Mouse (Mus musculus): ENCODE measurements around the gene Sh2d2a. TPM values are rescaled to one million over a fixed set of nuclear protein-coding genes. Genes with fewer than 3 reads are reported as not detected.
"Not testable (repeated sequence)": the region's sequence is repeated elsewhere in the genome, so short reads cannot be mapped to it uniquely, and the experiment has no call there.

Gene Sh2d2a
- polyA plus RNA-seq, 1 experiment = not detected

- TF ChIP-seq CTCF (IDR thresholded peaks at IDR 0.05; ENCODE audit: low read depth, low read length) = no peak
- no peak for TF ChIP-seq POLR2A (IDR thresholded peaks at IDR 0.05; ENCODE audit: borderline replicate concordance, low read depth, low read length)
- H3K27ac ChIP-seq (ENCODE audit: insufficient read depth, low read depth, low read length) = no peak overlapping the region
- H3K4me3 ChIP-seq (ENCODE audit: insufficient read depth, low read length) = peak overlapping the region; percentile 55; the same call in 1 of the 2 replicates
- peaks cover 13% of the 10 kb centered on the region for H3K4me1 ChIP-seq (ENCODE audit: control insufficient read depth, insufficient read depth, low read length)
Measured at GRCm38 (mm10) chr3:87886416-87886815, 39.9 kb downstream of the Sh2d2a start.

- peaks cover 12% of the 10 kb centered on the region for H3K4me1 ChIP-seq (ENCODE audit: control insufficient read depth, insufficient read depth, low read length)
- H3K27ac ChIP-seq (ENCODE audit: insufficient read depth, low read depth, low read length); H3K4me3 ChIP-seq (ENCODE audit: insufficient read depth, low read length): not testable (repeated sequence)
Measured at GRCm38 (mm10) chr3:87887400-87887799, 40.8 kb downstream of the Sh2d2a start.

GRCm38 (mm10) chr3:87891481-87891880, 44.9 kb downstream of the Sh2d2a start:
- 0 out of 2 replicates have a peak, but pooled peaks cover 2% of the 10 kb centered on the region for H3K4me1 ChIP-seq (ENCODE audit: control insufficient read depth, insufficient read depth, low read length)
- H3K27ac ChIP-seq (ENCODE audit: insufficient read depth, low read depth, low read length) = no peak overlapping the region
- no peak overlapping the region for H3K4me3 ChIP-seq (ENCODE audit: insufficient read depth, low read length)
- TF ChIP-seq CTCF (IDR thresholded peaks at IDR 0.05; ENCODE audit: low read depth, low read length) (no peak), POLR2A (IDR thresholded peaks at IDR 0.05; ENCODE audit: borderline replicate concordance, low read depth, low read length) (no peak)

GRCm38 (mm10) chr3:87893367-87893905, 46.9 kb downstream of the Sh2d2a start:
- Histone ChIP-seq H3K27ac (ENCODE audit: insufficient read depth, low read depth, low read length) (no peak overlapping the region), H3K4me1 (ENCODE audit: control insufficient read depth, insufficient read depth, low read length) (0 out of 2 replicates have a peak, but pooled peaks cover 2% of the 10 kb centered on the region), H3K4me3 (ENCODE audit: insufficient read depth, low read length) (no peak overlapping the region)
- TF ChIP-seq CTCF (IDR thresholded peaks at IDR 0.05; ENCODE audit: low read depth, low read length) (no peak), POLR2A (IDR thresholded peaks at IDR 0.05; ENCODE audit: borderline replicate concordance, low read depth, low read length) (no peak)

GRCm38 (mm10) chr3:87899266-87899665, 52.7 kb downstream of the Sh2d2a start:
- TF ChIP-seq CTCF (IDR thresholded peaks at IDR 0.05; ENCODE audit: low read depth, low read length) (no peak), POLR2A (IDR thresholded peaks at IDR 0.05; ENCODE audit: borderline replicate concordance, low read depth, low read length) (no peak)
- Histone ChIP-seq H3K4me3 (ENCODE audit: insufficient read depth, low read length) (no peak overlapping the region), H3K27ac (ENCODE audit: insufficient read depth, low read depth, low read length) (no peak overlapping the region), H3K4me1 (ENCODE audit: control insufficient read depth, insufficient read depth, low read length) (peaks cover 9% of the 10 kb centered on the region)

GRCm38 (mm10) chr3:87899776-87900175, 53.2 kb downstream of the Sh2d2a start:
- Histone ChIP-seq H3K4me3 (ENCODE audit: insufficient read depth, low read length) (no peak overlapping the region), H3K27ac (ENCODE audit: insufficient read depth, low read depth, low read length) (no peak overlapping the region), H3K4me1 (ENCODE audit: control insufficient read depth, insufficient read depth, low read length) (peaks cover 9% of the 10 kb centered on the region)

GRCm38 (mm10) chr3:87901036-87901624, 54.6 kb downstream of the Sh2d2a start:
- Histone ChIP-seq H3K4me3 (ENCODE audit: insufficient read depth, low read length) (no peak overlapping the region), H3K27ac (ENCODE audit: insufficient read depth, low read depth, low read length) (no peak overlapping the region), H3K4me1 (ENCODE audit: control insufficient read depth, insufficient read depth, low read length) (peaks cover 9% of the 10 kb centered on the region)
- no peak for TF ChIP-seq CTCF (IDR thresholded peaks at IDR 0.05; ENCODE audit: low read depth, low read length)
- TF ChIP-seq POLR2A (IDR thresholded peaks at IDR 0.05; ENCODE audit: borderline replicate concordance, low read depth, low read length) = no peak

More at GRCm38 (mm10) chr3:87899776-87900175, 53.2 kb downstream of the Sh2d2a start:
- TF ChIP-seq POLR2A (IDR thresholded peaks at IDR 0.05; ENCODE audit: borderline replicate concordance, low read depth, low read length) = no peak
- no peak for TF ChIP-seq CTCF (IDR thresholded peaks at IDR 0.05; ENCODE audit: low read depth, low read length)

GRCm38 (mm10) chr3:87901959-87902358, 55.4 kb downstream of the Sh2d2a start:
- not testable (repeated sequence) for H3K4me1 ChIP-seq (ENCODE audit: control insufficient read depth, insufficient read depth, low read length); H3K4me3 ChIP-seq (ENCODE audit: insufficient read depth, low read length); H3K27ac ChIP-seq (ENCODE audit: insufficient read depth, low read depth, low read length)

GRCm38 (mm10) chr3:87903821-87904220, 57.3 kb downstream of the Sh2d2a start:
- H3K27ac ChIP-seq (ENCODE audit: insufficient read depth, low read depth, low read length) = no peak overlapping the region
- H3K4me1 ChIP-seq (ENCODE audit: control insufficient read depth, insufficient read depth, low read length) = peaks cover 14% of the 10 kb centered on the region
- H3K4me3 ChIP-seq (ENCODE audit: insufficient read depth, low read length) = no peak overlapping the region
- TF ChIP-seq CTCF (IDR thresholded peaks at IDR 0.05; ENCODE audit: low read depth, low read length) (no peak), POLR2A (IDR thresholded peaks at IDR 0.05; ENCODE audit: borderline replicate concordance, low read depth, low read length) (no peak)

Other genes starting within 250 kb of the Sh2d2a start
- gene Arhgef11, start 229.2 kb upstream of the Sh2d2a start, polyA plus RNA-seq (2012; ENCODE audit: insufficient read depth, insufficient read length, missing spikeins) = 21.8 and 25.5 TPM in 2 replicates
- gene Lrrc71, start 98.1 kb upstream of the Sh2d2a start, polyA plus RNA-seq (2012; ENCODE audit: insufficient read depth, insufficient read length, missing spikeins) = not detected in 2 replicates
- gene Ntrk1, start 51.6 kb upstream of the Sh2d2a start, polyA plus RNA-seq (2012; ENCODE audit: insufficient read depth, insufficient read length, missing spikeins) = not detected in 2 replicates
- gene Insrr, start 49.8 kb upstream of the Sh2d2a start, polyA plus RNA-seq (2012; ENCODE audit: insufficient read depth, insufficient read length, missing spikeins) = not detected in 2 replicates
- not detected in 2 replicates for gene Pear1, start 22.4 kb upstream of the Sh2d2a start, polyA plus RNA-seq (2012; ENCODE audit: insufficient read depth, insufficient read length, missing spikeins)
- 31.2 and 34.8 TPM in 2 replicates for gene Prcc, start 38.9 kb downstream of the Sh2d2a start, polyA plus RNA-seq (2012; ENCODE audit: insufficient read depth, insufficient read length, missing spikeins)
- gene Hdgf, start 59.6 kb downstream of the Sh2d2a start, polyA plus RNA-seq (2012; ENCODE audit: insufficient read depth, insufficient read length, missing spikeins) = 170 and 180 TPM in 2 replicates
- 139 and 147 TPM in 2 replicates for gene Mrpl24, start 72.8 kb downstream of the Sh2d2a start, polyA plus RNA-seq (2012; ENCODE audit: insufficient read depth, insufficient read length, missing spikeins)
- 22.0 and 22.3 TPM in 2 replicates for gene Isg20l2, start 83.6 kb downstream of the Sh2d2a start, polyA plus RNA-seq (2012; ENCODE audit: insufficient read depth, insufficient read length, missing spikeins)
- gene Rrnad1, start 84.0 kb downstream of the Sh2d2a start, polyA plus RNA-seq (2012; ENCODE audit: insufficient read depth, insufficient read length, missing spikeins) = 17.8 and 23.3 TPM in 2 replicates
- not detected in 2 replicates for gene Crabp2, start 101.9 kb downstream of the Sh2d2a start, polyA plus RNA-seq (2012; ENCODE audit: insufficient read depth, insufficient read length, missing spikeins)
- gene Nes, start 124.3 kb downstream of the Sh2d2a start, polyA plus RNA-seq (2012; ENCODE audit: insufficient read depth, insufficient read length, missing spikeins) = 1.4 and 1.7 TPM in 2 replicates
- not detected in 2 replicates for gene Bcan, start 153.5 kb downstream of the Sh2d2a start, polyA plus RNA-seq (2012; ENCODE audit: insufficient read depth, insufficient read length, missing spikeins)
- gene Hapln2, start 180.8 kb downstream of the Sh2d2a start, polyA plus RNA-seq (2012; ENCODE audit: insufficient read depth, insufficient read length, missing spikeins) = not detected in 2 replicates
- 7.9 and 8.4 TPM in 2 replicates for gene Gpatch4, start 196.4 kb downstream of the Sh2d2a start, polyA plus RNA-seq (2012; ENCODE audit: insufficient read depth, insufficient read length, missing spikeins)
- gene Naxe, start 211.7 kb downstream of the Sh2d2a start, polyA plus RNA-seq (2012; ENCODE audit: insufficient read depth, insufficient read length, missing spikeins) = 76.1 and 83.0 TPM in 2 replicates
- gene Ttc24, start 231.5 kb downstream of the Sh2d2a start, polyA plus RNA-seq (2012; ENCODE audit: insufficient read depth, insufficient read length, missing spikeins) = not detected in 2 replicates
- 20.5 and 25.7 TPM in 2 replicates for gene Iqgap3, start 235.2 kb downstream of the Sh2d2a start, polyA plus RNA-seq (2012; ENCODE audit: insufficient read depth, insufficient read length, missing spikeins)

Data from bone marrow macrophage, adult 2 months (primary cell).